ENCODE assay signal across 9 mouse cellular contexts in genomic region chr11:69804652-69804940, GRCm38 (mm10). TPM values are rescaled to one million over a fixed set of nuclear protein-coding genes. Genes with fewer than 3 reads are reported as not detected.
DNase-seq lines count a peak whose midpoint lies in the region; ATAC-seq and TF ChIP-seq lines count a peak whose summit lies in the region.
"Had no signal": no experiment of that assay in that cellular context is flagged by ENCODE, and none has a peak within 500 bp of the region (broad histone marks: within the 10 kb centered on the region; RNA-seq: fewer than 3 reads in every experiment).

No protein-coding gene starts in this region.

- peak overlapping the region; percentile 54 for H3K4me3 ChIP-seq in forebrain, embryonic 13.5 days
- H3K4me3 ChIP-seq in intestine, embryonic 14.5 days (ENCODE audit: low read depth, low read length) = peak overlapping the region; percentile 58
- H3K4me3 ChIP-seq in liver, postnatal 0 days (ENCODE audit: low read depth, low read length) = 0 out of 2 replicates have a peak overlapping the region, but pooled peaks have one; percentile 20
- peak overlapping the region; percentile 56 for H3K4me3 ChIP-seq in stomach, embryonic 15.5 days (replicated peaks)

- H3K4me2 ChIP-seq in forebrain, embryonic 13.5 days = peak overlapping the region; percentile 97
- H3K4me2 ChIP-seq in intestine, embryonic 14.5 days (ENCODE audit: low read length) = peak overlapping the region; percentile 82
- H3K4me2 ChIP-seq in liver, postnatal 0 days (ENCODE audit: low read depth, low read length) = peak overlapping the region; percentile 87
- peak overlapping the region; percentile 98 for H3K4me2 ChIP-seq in stomach, embryonic 15.5 days

- H3K4me1 ChIP-seq in forebrain, embryonic 13.5 days = peaks cover 51% of the 10 kb centered on the region
- peaks cover 38% of the 10 kb centered on the region for H3K4me1 ChIP-seq in intestine, embryonic 14.5 days (replicated peaks; ENCODE audit: control insufficient read depth, insufficient read depth, low read length)
- H3K4me1 ChIP-seq in liver, postnatal 0 days (ENCODE audit: insufficient read depth) = peaks cover 42% of the 10 kb centered on the region
- H3K4me1 ChIP-seq in stomach, embryonic 15.5 days = peaks cover 52% of the 10 kb centered on the region

- peaks cover 50% of the 10 kb centered on the region for H3K27me3 ChIP-seq in forebrain, embryonic 13.5 days
- H3K27me3 ChIP-seq in intestine, embryonic 14.5 days (replicated peaks; ENCODE audit: control insufficient read depth, insufficient read depth, low read length) = peaks cover 38% of the 10 kb centered on the region
- peaks cover 67% of the 10 kb centered on the region for H3K27me3 ChIP-seq in liver, postnatal 0 days (ENCODE audit: insufficient read depth, low read length)
- peaks cover 6% of the 10 kb centered on the region; the same call in 1 of the 2 replicates for H3K27me3 ChIP-seq in stomach, embryonic 15.5 days (replicated peaks)

- no peak for TF ChIP-seq CTCF in liver, postnatal 0 days (IDR thresholded peaks at IDR 0.05; ENCODE audit: low read depth)

- ATAC-seq in forebrain, embryonic 13.5 days = no peak
- no peak for ATAC-seq in intestine, embryonic 14.5 days (replicated peaks; ENCODE audit: low FRiP score, low TSS enrichment, low read depth)
- ATAC-seq in liver, postnatal 0 days = no peak
- no peak for ATAC-seq in stomach, embryonic 15.5 days (ENCODE audit: insufficient read depth, low FRiP score, low read depth)
- ATAC-seq in megakaryocyte-erythroid progenitor cell, adult 5-6 weeks (replicated peaks; ENCODE audit: low FRiP score, low TSS enrichment, poor library complexity, severe bottlenecking) = no peak

- 0 out of 2 replicates have a peak, but pooled peaks cover 5% of the 10 kb centered on the region for H3K9me3 ChIP-seq in forebrain, embryonic 13.5 days (replicated peaks)
- no peaks in the 10 kb centered on the region for H3K9me3 ChIP-seq in intestine, embryonic 14.5 days (ENCODE audit: control insufficient read depth, low read length)
- H3K9me3 ChIP-seq in liver, postnatal 0 days (ENCODE audit: low read length) = no peaks in the 10 kb centered on the region
- H3K9me3 ChIP-seq in stomach, embryonic 15.5 days = no peaks in the 10 kb centered on the region

- no peaks in the 10 kb centered on the region for H3K36me3 ChIP-seq in forebrain, embryonic 13.5 days (ENCODE audit: poor library complexity, severe bottlenecking)
- H3K36me3 ChIP-seq in intestine, embryonic 14.5 days (ENCODE audit: control insufficient read depth, insufficient read depth, low read length) = no peaks in the 10 kb centered on the region
- no peaks in the 10 kb centered on the region for H3K36me3 ChIP-seq in liver, postnatal 0 days (replicated peaks; ENCODE audit: insufficient read depth, low read length)
- no peaks in the 10 kb centered on the region for H3K36me3 ChIP-seq in stomach, embryonic 15.5 days

- 8% methylated on average over 12 of the region's 12 CpGs for WGBS in forebrain, embryonic 13.5 days
- WGBS in intestine, embryonic 14.5 days = 4% methylated on average over 12 of the region's 12 CpGs
- 21% methylated on average over 12 of the region's 12 CpGs for WGBS in liver, postnatal 0 days (ENCODE audit: insufficient replicate concordance)
- whole genome bisulfite sequencing in stomach, embryonic 15.5 days = 10% methylated on average over 12 of the region's 12 CpGs

- DNase-seq in R1 (ENCODE audit: low read depth, low spot score) = peak; percentile 31
- DNase-seq in intestine, embryonic 14.5 days (ENCODE audit: low spot score) = no peak
- DNase-seq in liver, postnatal 0 days = no peak
- no peak for DNase-seq in frontal cortex, adult 2 months (ENCODE audit: extremely low spot score in 1 of 2, low spot score in 1 of 2)
- DNase-seq in c-Kit-positive CD71-positive TER-119-positive erythroid progenitor cells, embryonic 14.5 days (ENCODE audit: low spot score) = no peak

- TF ChIP-seq EP300 in liver, postnatal 0 days (IDR thresholded peaks at IDR 0.05; ENCODE audit: low read depth) = no peak

- no peak overlapping the region for H3K9ac ChIP-seq in forebrain, embryonic 13.5 days
- peak overlapping the region; percentile 23 for H3K9ac ChIP-seq in intestine, embryonic 14.5 days (ENCODE audit: low read length)
- no peak overlapping the region for H3K9ac ChIP-seq in liver, postnatal 0 days (replicated peaks)
- H3K9ac ChIP-seq in stomach, embryonic 15.5 days = no peak overlapping the region; the same call in 1 of the 2 replicates

- no peak overlapping the region for H3K27ac ChIP-seq in forebrain, embryonic 13.5 days
- no peak overlapping the region for H3K27ac ChIP-seq in intestine, embryonic 14.5 days (ENCODE audit: low read depth)
- H3K27ac ChIP-seq in liver, postnatal 0 days (ENCODE audit: low read depth) = no peak overlapping the region
- H3K27ac ChIP-seq in stomach, embryonic 15.5 days = no peak overlapping the region; the same call in 1 of the 2 replicates
- H3K27ac ChIP-seq: macrophage had no signal

RNA-seq across cellular contexts. Expression of gene Tmem102, which starts 0.8 kb away (rescaled TPM):
- 0.39 and 1.00 TPM in 2 replicates for polyA plus RNA-seq in forebrain, embryonic 13.5 days (2015; fragmentation: Nextera tagmentation; extraction: Ambion mirVana)
- 16.1 and 22.9 TPM in 2 replicates for polyA plus RNA-seq in intestine, embryonic 14.5 days (2014; fragmentation: Nextera tagmentation; extraction: Ambion mirVana)
- polyA plus RNA-seq in liver, postnatal 0 days (2015; fragmentation: Nextera tagmentation; extraction: Ambion mirVana) = 4.4 and 4.8 TPM in 2 replicates
- polyA plus RNA-seq in stomach, embryonic 15.5 days (2015; fragmentation: Nextera tagmentation; extraction: Ambion mirVana) = 19.9 and 20.4 TPM in 2 replicates
- total RNA-seq in megakaryocyte-erythroid progenitor cell, adult 5-6 weeks (2014; fragmentation: Nextera tagmentation) = not detected in 2 replicates
- not detected in 2 replicates for total RNA-seq in megakaryocyte-erythroid progenitor cell, adult 5-6 weeks (2017)
- 0.48 and 0.62 TPM in 2 replicates for polyA plus RNA-seq in frontal cortex, adult 2 months (2012; rRNA removed)
- polyA plus RNA-seq: macrophage had no signal

RNA-seq across cellular contexts. Expression of gene Fgf11, which starts 2.9 kb away (rescaled TPM):
- polyA plus RNA-seq in forebrain, embryonic 13.5 days (2015; fragmentation: Nextera tagmentation; extraction: Ambion mirVana) = 3.3 and 3.8 TPM in 2 replicates
- polyA plus RNA-seq in intestine, embryonic 14.5 days (2014; fragmentation: Nextera tagmentation; extraction: Ambion mirVana) = 1.1 and 1.4 TPM in 2 replicates
- polyA plus RNA-seq in liver, postnatal 0 days (2015; fragmentation: Nextera tagmentation; extraction: Ambion mirVana) = 0.04 and 0.07 TPM in 2 replicates
- polyA plus RNA-seq in stomach, embryonic 15.5 days (2015; fragmentation: Nextera tagmentation; extraction: Ambion mirVana) = 2.2 and 2.4 TPM in 2 replicates
- total RNA-seq in megakaryocyte-erythroid progenitor cell, adult 5-6 weeks (2014; fragmentation: Nextera tagmentation) = 0.57 and 0.63 TPM in 2 replicates
- total RNA-seq in megakaryocyte-erythroid progenitor cell, adult 5-6 weeks (2017) = 2.3 TPM in 1 of 2 replicates, not detected in the other
- 18.4 and 22.0 TPM in 2 replicates for polyA plus RNA-seq in frontal cortex, adult 2 months (2012; rRNA removed)

RNA-seq across cellular contexts. Expression of gene Chrnb1, which starts 8.9 kb away (rescaled TPM):
- polyA plus RNA-seq in forebrain, embryonic 13.5 days (2015; fragmentation: Nextera tagmentation; extraction: Ambion mirVana) = 1.5 TPM in 2 replicates
- 3.5 and 4.4 TPM in 2 replicates for polyA plus RNA-seq in intestine, embryonic 14.5 days (2014; fragmentation: Nextera tagmentation; extraction: Ambion mirVana)
- polyA plus RNA-seq in liver, postnatal 0 days (2015; fragmentation: Nextera tagmentation; extraction: Ambion mirVana) = 0.73 and 0.76 TPM in 2 replicates
- 5.1 and 6.0 TPM in 2 replicates for polyA plus RNA-seq in stomach, embryonic 15.5 days (2015; fragmentation: Nextera tagmentation; extraction: Ambion mirVana)
- total RNA-seq in megakaryocyte-erythroid progenitor cell, adult 5-6 weeks (2014; fragmentation: Nextera tagmentation) = 2.3 TPM in 1 of 2 replicates, not detected in the other
- total RNA-seq in megakaryocyte-erythroid progenitor cell, adult 5-6 weeks (2017) = 0.28 and 1.9 TPM in 2 replicates
- polyA plus RNA-seq in frontal cortex, adult 2 months (2012; rRNA removed) = 1.4 and 1.9 TPM in 2 replicates
- polyA plus RNA-seq: macrophage had no signal

RNA-seq across cellular contexts. Expression of gene Gm39566, which starts 10.5 kb away (rescaled TPM):
- polyA plus RNA-seq in forebrain, embryonic 13.5 days (2015; fragmentation: Nextera tagmentation; extraction: Ambion mirVana) = not detected in 2 replicates
- polyA plus RNA-seq in intestine, embryonic 14.5 days (2014; fragmentation: Nextera tagmentation; extraction: Ambion mirVana) = not detected in 2 replicates
- not detected in 2 replicates for polyA plus RNA-seq in liver, postnatal 0 days (2015; fragmentation: Nextera tagmentation; extraction: Ambion mirVana)
- not detected in 2 replicates for polyA plus RNA-seq in stomach, embryonic 15.5 days (2015; fragmentation: Nextera tagmentation; extraction: Ambion mirVana)
- total RNA-seq in megakaryocyte-erythroid progenitor cell, adult 5-6 weeks (2014; fragmentation: Nextera tagmentation) = not detected in 2 replicates
- not detected in 2 replicates for total RNA-seq in megakaryocyte-erythroid progenitor cell, adult 5-6 weeks (2017)
- polyA plus RNA-seq in frontal cortex, adult 2 months (2012; rRNA removed) = not detected in 2 replicates
- polyA plus RNA-seq: macrophage had no signal

RNA-seq across cellular contexts. Expression of gene Spem2, which starts 13.7 kb away (rescaled TPM):
- polyA plus RNA-seq in forebrain, embryonic 13.5 days (2015; fragmentation: Nextera tagmentation; extraction: Ambion mirVana) = not detected in 2 replicates
- not detected in 2 replicates for polyA plus RNA-seq in intestine, embryonic 14.5 days (2014; fragmentation: Nextera tagmentation; extraction: Ambion mirVana)
- polyA plus RNA-seq in liver, postnatal 0 days (2015; fragmentation: Nextera tagmentation; extraction: Ambion mirVana) = not detected in 2 replicates
- polyA plus RNA-seq in stomach, embryonic 15.5 days (2015; fragmentation: Nextera tagmentation; extraction: Ambion mirVana) = not detected in 2 replicates
- not detected in 2 replicates for total RNA-seq in megakaryocyte-erythroid progenitor cell, adult 5-6 weeks (2014; fragmentation: Nextera tagmentation)
- not detected in 2 replicates for total RNA-seq in megakaryocyte-erythroid progenitor cell, adult 5-6 weeks (2017)
- polyA plus RNA-seq in frontal cortex, adult 2 months (2012; rRNA removed) = not detected in 2 replicates
- polyA plus RNA-seq: macrophage had no signal
